Mouse (Mus musculus) heart, postnatal 25 days (tissue): ENCODE results near the gene Qsox1. TPM values are rescaled to one million over a fixed set of nuclear protein-coding genes. Genes with fewer than 3 reads are reported as not detected.
A peak's percentile ranks its signal among the peaks of the same experiment; 100 is the strongest.

Experiments used
- DNase-seq: peaks from one replicate; pipeline ENCODE4 v3.0.0; 2022; ENCODE audit warnings: low spot score
- intact Hi-C: fragments of 180-260 bp; cut with DNase I; formaldehyde crosslinking; loops from one replicate; pipeline ENCODE4 v1.15.1; 2025
- total RNA-seq, 2 experiments: library from RNA; stranded (reverse); gene quantifications; 2 replicates each; pipeline ENCODE4 v1.2.3; 2021

The Qsox1 gene
- 10 to 100 TPM; 35.3 to 41.5 TPM for total RNA-seq

GRCm38 (mm10) chr1:155812581-155813499, at the start of gene Qsox1:
Qsox1 (minus strand) TSS chr1:155812889.
- peak; percentile 77 for DNase-seq
- intact Hi-C loops: loop anchor here (5.0 kb wide), 1 partner anchor 154 kb away; no protein-coding TSS in a partner anchor

GRCm38 (mm10) chr1:155854926-155855702, 42.4 kb upstream of the Qsox1 start:
- no peak for DNase-seq
- intact Hi-C loops: no loop called here

GRCm38 (mm10) chr1:155853009-155853408, 40.3 kb upstream of the Qsox1 start:
- intact Hi-C loops: no loop called here
- DNase-seq: no peak

GRCm38 (mm10) chr1:155844235-155844634, 31.5 kb upstream of the Qsox1 start:
- no peak for DNase-seq
- intact Hi-C loops: no loop called here

GRCm38 (mm10) chr1:155843538-155843937, 30.8 kb upstream of the Qsox1 start:
- DNase-seq: no peak
- intact Hi-C loops: no loop called here

- DNase-seq: no peak
- intact Hi-C loops: no loop called here
These were observed 23.0 kb upstream of the Qsox1 start for GRCm38 (mm10) chr1:155835667-155836066.

- intact Hi-C loops: no loop called here
- no peak for DNase-seq
These were observed 20.9 kb upstream of the Qsox1 start for GRCm38 (mm10) chr1:155833610-155834009.

- intact Hi-C loops: no loop called here
These were observed 19.3 kb upstream of the Qsox1 start for GRCm38 (mm10) chr1:155831958-155832357.

GRCm38 (mm10) chr1:155830861-155831260, 18.2 kb upstream of the Qsox1 start:
- no peak for DNase-seq
- intact Hi-C loops: no loop called here

More at GRCm38 (mm10) chr1:155831958-155832357, 19.3 kb upstream of the Qsox1 start:
- DNase-seq: no peak

GRCm38 (mm10) chr1:155827703-155828295, 15.1 kb upstream of the Qsox1 start:
- intact Hi-C loops: no loop called here
- DNase-seq: no peak

- intact Hi-C loops: no loop called here
- no peak for DNase-seq
These were observed 14.2 kb upstream of the Qsox1 start for GRCm38 (mm10) chr1:155826803-155827395.

- intact Hi-C loops: no loop called here
- no peak for DNase-seq
These were observed 13.4 kb upstream of the Qsox1 start for GRCm38 (mm10) chr1:155825940-155826716.

GRCm38 (mm10) chr1:155820646-155821045, 8.0 kb upstream of the Qsox1 start:
- intact Hi-C loops: no loop called here
- no peak for DNase-seq

- intact Hi-C loops: no loop called here
- DNase-seq: no peak
These were observed 3.5 kb upstream of the Qsox1 start for GRCm38 (mm10) chr1:155816167-155816566.

- intact Hi-C loops: loop anchor here (5.0 kb wide), 1 partner anchor 155 kb away; no protein-coding TSS in a partner anchor
- DNase-seq: no peak
These were observed 601 bp downstream of the Qsox1 start for GRCm38 (mm10) chr1:155811995-155812580.

- no peak for DNase-seq
- intact Hi-C loops: loop anchor here (5.0 kb wide), 1 partner anchor 157 kb away; no protein-coding TSS in a partner anchor
These were observed 2.1 kb downstream of the Qsox1 start for GRCm38 (mm10) chr1:155810616-155811015.

GRCm38 (mm10) chr1:155809706-155810442, 2.8 kb downstream of the Qsox1 start:
- intact Hi-C loops: loop anchor here (5.0 kb wide), 1 partner anchor 157 kb away; no protein-coding TSS in a partner anchor
- DNase-seq: peak; percentile 24

- intact Hi-C loops: no loop called here
These were observed 4.4 kb downstream of the Qsox1 start for GRCm38 (mm10) chr1:155808261-155808660.

More at GRCm38 (mm10) chr1:155808261-155808660, 4.4 kb downstream of the Qsox1 start:
- DNase-seq: no peak
